Mouse (Mus musculus) spleen, adult 2 months (tissue): ENCODE measurements around the gene Chac2. TPM values are rescaled to one million over a fixed set of nuclear protein-coding genes. Genes with fewer than 3 reads are reported as not detected.

Source experiments
- DNase-seq, 2 experiments: peaks; one replicate each; pipeline versions ENCODE4 v3.0.0 to v3.0.0-alpha.2; 2012 to 2021; ENCODE audit warnings: low spot score in 2 of 2, low read depth in 1 of 2
- H3K27ac ChIP-seq: fragments of 200-500 bp; 2 replicates; pipeline ENCODE4 v1.5.1; 2012; ENCODE audit warnings: low read length, inconsistent platforms; ENCODE audit not compliant: insufficient read depth
- H3K27me3 ChIP-seq: fragments of 200-500 bp; 2 replicates; pipeline ENCODE4 v1.6.1; 2012; ENCODE audit warnings: mild to moderate bottlenecking, moderate library complexity, low read length, inconsistent platforms; ENCODE audit not compliant: control insufficient read depth, insufficient read depth
- H3K36me3 ChIP-seq: fragments of 200-500 bp; 2 replicates; pipeline ENCODE4 v1.6.1; 2012; ENCODE audit warnings: mild to moderate bottlenecking, low read length, inconsistent platforms; ENCODE audit not compliant: control insufficient read depth, insufficient read depth
- H3K4me1 ChIP-seq: fragments of 200-500 bp; 2 replicates; pipeline ENCODE4 v1.6.1; 2011; ENCODE audit warnings: inconsistent platforms; ENCODE audit not compliant: control insufficient read depth, insufficient read depth, insufficient read length
- H3K4me3 ChIP-seq: fragments of 200-500 bp; 2 replicates; pipeline ENCODE4 v1.5.1; 2011; ENCODE audit warnings: mild to moderate bottlenecking, inconsistent platforms; ENCODE audit not compliant: insufficient read depth, insufficient read length; ENCODE audit errors: extremely low read depth
- CTCF ChIP-seq: fragments of 200-500 bp; IDR thresholded peaks from 2 replicates; pipeline ENCODE4 v1.5.1; 2011; ENCODE audit warnings: mild to moderate bottlenecking, inconsistent platforms; ENCODE audit not compliant: insufficient read depth, insufficient read length, insufficient replicate concordance; ENCODE audit errors: extremely low read depth
- POLR2A ChIP-seq: fragments of 200-500 bp; IDR thresholded peaks from 2 replicates; pipeline ENCODE4 v1.6.1; 2011; ENCODE audit warnings: low read depth, low read length, inconsistent platforms
- WGBS: fragments of 180-500 bp; shearing (Covaris S2); methylation state at CpG from one replicate; pipeline ENCODE4 v1.1.7; 2018; 5-methylcytosine and 5-hydroxymethylcytosine counted together
- polyA plus RNA-seq: library from polyadenylated mRNA; depleted of rRNA; stranded (reverse); fragments of >200 nt; gene quantifications from 2 replicates; pipeline ENCODE4 v1.2.3, GENCODE M21; 2012

Chac2 gene
- polyA plus RNA-seq, 1 experiment, result 2.6 TPM

DNA sequence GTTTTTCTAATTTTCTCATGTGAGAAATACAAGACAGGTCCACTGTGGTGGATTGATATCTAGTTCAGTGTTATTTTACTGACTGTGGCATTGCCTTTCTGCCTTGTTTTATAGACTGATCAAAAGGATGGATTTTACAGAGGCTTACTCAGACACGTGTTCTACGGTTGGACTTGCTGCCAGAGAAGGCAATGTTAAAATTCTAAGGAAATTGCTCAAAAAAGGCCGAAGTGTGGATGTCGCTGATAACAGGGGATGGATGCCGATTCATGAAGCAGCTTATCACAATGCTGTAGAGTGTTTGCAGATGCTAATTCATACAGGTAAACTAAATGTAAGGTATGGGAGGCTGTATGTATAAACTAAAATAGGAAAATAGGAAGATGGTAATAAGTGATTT is 12.0 kb upstream of the Chac2 start:
- peaks cover 3% of the 10 kb centered on the region; the same call in 1 of the 2 replicates for H3K4me1 ChIP-seq
- WGBS, result 84% methylated on average over 5 of the region's 5 CpGs
- H3K27ac ChIP-seq, result no peak overlapping the region
- no peak for TF ChIP-seq CTCF
- no peak for TF ChIP-seq POLR2A
- H3K27me3 ChIP-seq, result no peaks in the 10 kb centered on the region
- no peak for DNase-seq
- H3K4me3 ChIP-seq, result no peak overlapping the region
- no peaks in the 10 kb centered on the region for H3K36me3 ChIP-seq

GRCm38 (mm10) chr11:30996670-30997069 is 10.5 kb upstream of the Chac2 start:
- H3K4me3 ChIP-seq, result no peak overlapping the region
- TF ChIP-seq CTCF (no peak), POLR2A (no peak)
- DNase-seq, result no peak
- no peak overlapping the region for H3K27ac ChIP-seq
- H3K4me1 ChIP-seq, result peaks cover 3% of the 10 kb centered on the region; the same call in 1 of the 2 replicates
- H3K27me3 ChIP-seq, result no peaks in the 10 kb centered on the region
- H3K36me3 ChIP-seq, result no peaks in the 10 kb centered on the region
- WGBS, result 83% methylated on average over 3 of the region's 3 CpGs

GRCm38 (mm10) chr11:30986625-30987017 is 471 bp upstream of the Chac2 start:
- 0 out of 2 replicates have a peak overlapping the region, but pooled peaks have one; percentile 45 for H3K27ac ChIP-seq
- no peaks in the 10 kb centered on the region for H3K36me3 ChIP-seq
- DNase-seq, result no peak
- WGBS, result 1% methylated on average over 2 of the region's 2 CpGs
- no peaks in the 10 kb centered on the region for H3K27me3 ChIP-seq
- TF ChIP-seq CTCF (no peak), POLR2A (no peak)
- peak overlapping the region; percentile 64; the same call in 1 of the 2 replicates for H3K4me3 ChIP-seq
- peaks cover 3% of the 10 kb centered on the region; the same call in 1 of the 2 replicates for H3K4me1 ChIP-seq

GRCm38 (mm10) chr11:30985237-30985636 is 913 bp downstream of the Chac2 start:
- peak overlapping the region; percentile 34; the same call in 1 of the 2 replicates for H3K4me3 ChIP-seq
- H3K4me1 ChIP-seq, result peaks cover 3% of the 10 kb centered on the region; the same call in 1 of the 2 replicates
- 67% methylated on average over 2 of the region's 2 CpGs for WGBS
- H3K27ac ChIP-seq, result no peak overlapping the region
- no peaks in the 10 kb centered on the region for H3K27me3 ChIP-seq
- no peaks in the 10 kb centered on the region for H3K36me3 ChIP-seq
- DNase-seq, result no peak
- TF ChIP-seq POLR2A (no peak), CTCF (no peak)

DNA sequence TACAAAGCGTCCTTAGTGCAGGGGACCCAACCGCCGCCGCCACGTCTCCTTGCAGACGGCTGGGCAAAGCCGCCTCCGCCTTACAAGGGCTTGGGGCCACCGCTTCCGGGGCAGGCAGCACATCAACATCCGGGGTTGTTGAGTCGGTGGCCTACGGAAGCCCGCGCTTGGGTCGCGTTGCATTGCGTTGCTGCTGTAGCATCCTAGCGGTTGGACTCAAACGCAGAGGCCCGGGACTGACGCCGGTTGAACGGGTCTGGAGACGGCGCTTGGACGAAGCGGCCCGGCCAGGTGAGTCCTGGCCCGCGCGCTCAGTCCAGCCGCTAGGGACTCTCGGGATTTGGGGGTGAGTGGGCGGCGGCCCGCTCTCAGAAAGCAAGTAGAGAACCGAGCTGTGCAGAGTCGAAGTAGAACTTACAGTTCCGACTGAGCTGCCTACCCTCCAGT is 31.8 kb downstream of the Chac2 start, which contains the start of gene Erlec1:
TSS of gene Erlec1 (minus strand) at position 57 of the 447 bp plus-strand sequence.
- TF ChIP-seq CTCF (no peak; the same call in 1 of the 2 replicates), POLR2A (peak; percentile 29)
- peak; percentile 68 to 85 for DNase-seq
- peaks cover 2% of the 10 kb centered on the region; the same call in 1 of the 2 replicates for H3K4me1 ChIP-seq

DNA sequence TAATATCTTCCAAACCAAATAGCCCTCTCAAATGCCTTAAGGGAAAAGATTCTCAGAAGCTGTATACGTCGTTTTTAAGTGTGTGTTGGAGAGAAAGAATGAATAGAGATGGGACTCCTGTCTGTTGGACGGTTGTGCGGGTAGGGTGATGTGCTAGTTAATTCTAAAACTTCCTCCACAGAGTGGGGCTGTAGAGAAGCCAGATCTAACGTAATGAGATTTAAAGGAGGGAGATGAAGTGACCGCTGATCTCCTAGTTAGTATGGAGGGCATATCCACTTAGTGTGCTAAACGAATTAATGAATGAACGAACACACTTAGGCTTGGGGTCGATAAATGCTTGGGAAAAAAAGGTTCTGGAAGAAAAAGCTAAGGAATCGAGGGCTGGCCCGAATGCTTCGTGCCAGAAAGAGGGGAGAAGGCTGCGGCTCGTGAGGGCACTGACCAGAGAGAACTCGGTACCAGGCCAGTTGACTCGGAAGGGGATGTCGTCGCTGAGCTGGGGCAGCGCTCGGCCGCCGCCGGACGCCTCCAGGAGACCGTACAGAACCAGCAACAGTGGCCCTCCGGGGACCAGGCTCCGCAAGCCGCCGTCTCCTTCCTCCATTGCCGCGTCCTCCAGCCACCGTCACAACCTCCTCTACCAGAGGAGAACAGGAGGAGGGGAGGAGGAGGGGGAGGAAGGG is 32.5 kb downstream of the Chac2 start:
- peaks cover 8% of the 10 kb centered on the region; the same call in 1 of the 2 replicates for H3K36me3 ChIP-seq
- TF ChIP-seq POLR2A, result no peak
- H3K27ac ChIP-seq, result peak overlapping the region; percentile 72
- H3K4me1 ChIP-seq, result peaks cover 2% of the 10 kb centered on the region; the same call in 1 of the 2 replicates
- H3K27me3 ChIP-seq, result no peaks in the 10 kb centered on the region
- peak in 1 of 2 experiments; percentile 39 for DNase-seq
- H3K4me3 ChIP-seq, result peak overlapping the region; percentile 91
- under 1% methylated on average over 29 of the region's 32 CpGs for WGBS

More for the DNA sequence above, 31.8 kb downstream of the Chac2 start, which contains the start of gene Erlec1:
- peak within 1 kb of the TSS; percentile 91 for H3K4me3 ChIP-seq
- H3K36me3 ChIP-seq, result peaks cover 6% of the 10 kb centered on the region; the same call in 1 of the 2 replicates
- no peaks in the 10 kb centered on the region for H3K27me3 ChIP-seq
- H3K27ac ChIP-seq, result peak within 1 kb of the TSS; percentile 89
- under 1% methylated on average over 40 of the region's 40 CpGs for WGBS

DNA sequence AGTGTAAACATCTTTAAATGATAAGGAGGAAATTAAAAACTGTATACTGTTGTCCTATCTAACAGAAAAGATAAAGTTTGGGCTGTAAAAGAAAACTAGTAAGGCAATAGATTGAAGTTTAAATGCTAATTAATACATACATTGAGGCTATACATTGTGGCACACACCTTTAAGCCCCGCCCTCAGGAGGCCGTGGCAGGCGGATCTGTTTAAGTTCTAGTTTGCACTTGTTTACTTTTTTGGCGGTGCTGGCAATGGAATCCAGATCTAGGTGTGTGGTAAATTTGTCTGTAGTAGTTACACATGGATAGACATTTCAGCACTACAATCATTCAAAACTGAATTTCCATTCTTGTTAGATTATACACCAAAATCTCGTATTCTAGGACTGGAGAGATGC is 33.3 kb downstream of the Chac2 start:
- Histone ChIP-seq H3K4me3 (no peak overlapping the region), H3K36me3 (peaks cover 11% of the 10 kb centered on the region), H3K4me1 (peaks cover 2% of the 10 kb centered on the region; the same call in 1 of the 2 replicates), H3K27ac (no peak overlapping the region), H3K27me3 (no peaks in the 10 kb centered on the region)
- TF ChIP-seq CTCF (no peak), POLR2A (no peak)
- 68% methylated on average over 5 of the region's 5 CpGs for WGBS
- no peak for DNase-seq
